Mouse (Mus musculus) olfactory bulb, adult 2 months (tissue): Measurements from ENCODE around the gene B230219D22Rik.

ENCODE experiments used
- CTCF ChIP-seq: fragments of 200-500 bp; IDR thresholded peaks from 2 replicates; pipeline ENCODE4 v1.5.1; 2012; ENCODE audit warnings: low read depth, mild to moderate bottlenecking, low read length, moderate library complexity; ENCODE audit not compliant: insufficient read depth
- POLR2A ChIP-seq: fragments of 200-500 bp; IDR thresholded peaks from 2 replicates; pipeline ENCODE4 v1.6.1; 2012; ENCODE audit warnings: mild to moderate bottlenecking, low read depth, low read length, moderate library complexity; ENCODE audit not compliant: insufficient read depth

DNA sequence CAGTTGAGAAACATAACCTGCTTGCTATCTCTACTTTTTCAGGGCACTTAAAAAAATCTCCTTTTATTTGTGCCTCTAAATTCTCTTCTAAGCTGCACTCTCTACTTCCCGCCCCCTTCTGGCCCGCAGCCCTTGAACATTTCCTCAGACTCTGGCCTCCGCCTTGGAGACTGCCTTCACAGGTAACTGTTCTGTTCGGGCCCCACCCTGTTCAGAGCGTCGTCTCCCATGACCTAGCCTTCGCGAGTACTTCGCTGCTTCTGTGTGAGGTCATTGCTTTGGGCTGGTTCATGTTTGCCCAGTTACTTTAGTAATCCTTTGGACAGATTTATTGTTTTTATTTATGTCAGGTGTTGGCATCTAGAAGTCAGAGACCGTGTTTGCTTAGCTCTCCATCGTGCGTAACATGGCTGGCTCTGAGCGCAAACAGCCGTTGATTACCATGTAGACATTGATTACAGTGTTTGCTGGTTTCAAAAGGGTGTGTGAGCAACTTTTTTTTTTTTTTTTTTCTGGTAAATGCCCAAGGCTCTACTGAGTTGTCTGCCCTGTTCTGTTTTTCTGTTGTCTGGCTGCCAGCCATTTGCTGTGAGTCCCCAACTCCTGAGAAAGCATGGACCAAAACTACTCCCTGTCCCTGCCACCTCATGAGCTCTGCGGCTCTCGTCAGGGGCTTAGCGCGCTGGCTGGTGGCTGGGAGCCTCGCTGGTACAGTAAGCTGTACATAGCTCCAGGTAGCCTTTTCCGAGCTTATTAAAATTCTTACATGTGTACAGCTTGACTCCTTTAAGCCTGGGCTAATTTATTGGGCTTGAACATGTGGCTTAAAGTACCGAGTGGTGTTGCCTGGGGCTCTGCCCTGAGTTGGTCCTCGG, 40.9 kb downstream of the B230219D22Rik start:
- TF ChIP-seq POLR2A (no peak), CTCF (no peak)
